Mouse (Mus musculus): Measurements from ENCODE around the gene Polr3h.
A peak's percentile ranks its signal among the peaks of the same experiment; 100 is the strongest.
"Not testable (repeated sequence)": the region's sequence is repeated elsewhere in the genome, so short reads cannot be mapped to it uniquely, and the experiment has no call there.

Gene Polr3h

GRCm38 (mm10) chr15:81917621-81918463, 8.2 kb downstream of the Polr3h start:
- peak; percentile 57 to 73 for DNase-seq (ENCODE audit: low spot score in 2 of 2)

GRCm38 (mm10) chr15:81917201-81917600, 8.8 kb downstream of the Polr3h start:
- no peak for DNase-seq (ENCODE audit: low spot score in 2 of 2)

- DNase-seq (ENCODE audit: low spot score in 2 of 2): no peak
Measured at GRCm38 (mm10) chr15:81915663-81916062, 10.4 kb downstream of the Polr3h start.

GRCm38 (mm10) chr15:81914668-81915067, 11.4 kb downstream of the Polr3h start:
- no peak for DNase-seq (ENCODE audit: low spot score in 2 of 2)

- DNase-seq (ENCODE audit: low spot score in 2 of 2): no peak
Measured at GRCm38 (mm10) chr15:81912498-81912897, 13.5 kb downstream of the Polr3h start.

- DNase-seq (ENCODE audit: low spot score in 2 of 2): not testable (repeated sequence)
Measured at GRCm38 (mm10) chr15:81908767-81909166, 17.3 kb downstream of the Polr3h start.

GRCm38 (mm10) chr15:81907953-81908352, 18.1 kb downstream of the Polr3h start:
- no peak for DNase-seq (ENCODE audit: low spot score in 2 of 2)

GRCm38 (mm10) chr15:81904939-81905338, 21.1 kb downstream of the Polr3h start:
- peak; percentile 40 to 72 for DNase-seq (ENCODE audit: low spot score in 2 of 2)

GRCm38 (mm10) chr15:81898751-81899150, 27.3 kb downstream of the Polr3h start:
- no peak for DNase-seq (ENCODE audit: low spot score in 2 of 2)

- DNase-seq (ENCODE audit: low spot score in 2 of 2): no peak
Measured at GRCm38 (mm10) chr15:81897607-81898285, 28.3 kb downstream of the Polr3h start.

- DNase-seq (ENCODE audit: low spot score in 2 of 2): no peak
Measured at GRCm38 (mm10) chr15:81896407-81896806, 29.6 kb downstream of the Polr3h start.

- no peak for DNase-seq (ENCODE audit: low spot score in 2 of 2)
Measured at GRCm38 (mm10) chr15:81894002-81894401, 32.0 kb downstream of the Polr3h start.

- no peak for DNase-seq (ENCODE audit: low spot score in 2 of 2)
Measured at GRCm38 (mm10) chr15:81891822-81892580, 34.0 kb downstream of the Polr3h start.

- no peak for DNase-seq (ENCODE audit: low spot score in 2 of 2)
Measured at GRCm38 (mm10) chr15:81891140-81891802, 34.8 kb downstream of the Polr3h start.

- no peak for DNase-seq (ENCODE audit: low spot score in 2 of 2)
Measured at GRCm38 (mm10) chr15:81889175-81889574, 36.9 kb downstream of the Polr3h start.

GRCm38 (mm10) chr15:81886795-81887550, 39.1 kb downstream of the Polr3h start:
- no peak for DNase-seq (ENCODE audit: low spot score in 2 of 2)

- no peak for DNase-seq (ENCODE audit: low spot score in 2 of 2)
Measured at GRCm38 (mm10) chr15:81885418-81885934, 40.6 kb downstream of the Polr3h start.

GRCm38 (mm10) chr15:81882348-81882747, 43.7 kb downstream of the Polr3h start:
- DNase-seq (ENCODE audit: low spot score in 2 of 2): no peak

GRCm38 (mm10) chr15:81879531-81880401, 46.3 kb downstream of the Polr3h start:
- DNase-seq (ENCODE audit: low spot score in 2 of 2): no peak
